Mouse (Mus musculus) midbrain, embryonic 12.5 days (tissue): ENCODE data around the gene Orc6. TPM values are rescaled to one million over a fixed set of nuclear protein-coding genes. Genes with fewer than 3 reads are reported as not detected.

ENCODE experiments used
- ATAC-seq: fragments of 200-750 bp; cut with Nextera tagmentation; 2 replicates; pipeline ENCODE4 v1.8.0; 2017; ENCODE audit warnings: low read depth, moderate TSS enrichment, moderate library complexity; ENCODE audit not compliant: low FRiP score
- H3K27ac ChIP-seq: fragments of 300-500 bp; sonication (generic); replicated peaks from 2 replicates; pipeline ENCODE4 v1.5.1; 2016; ENCODE audit warnings: mild to moderate bottlenecking
- H3K27me3 ChIP-seq: fragments of 300-500 bp; sonication (generic); 2 replicates; pipeline ENCODE4 v1.6.1; 2016; ENCODE audit warnings: mild to moderate bottlenecking
- H3K36me3 ChIP-seq: fragments of 300-500 bp; sonication (generic); 2 replicates; pipeline ENCODE4 v1.6.1; 2016
- H3K4me1 ChIP-seq: fragments of 300-500 bp; sonication (generic); 2 replicates; pipeline ENCODE4 v1.6.1; 2016
- H3K4me2 ChIP-seq: fragments of 300-500 bp; sonication (generic); replicated peaks from 2 replicates; pipeline ENCODE4 v1.6.1; 2016; ENCODE audit warnings: mild to moderate bottlenecking, moderate library complexity
- H3K4me3 ChIP-seq: fragments of 300-500 bp; sonication (generic); 2 replicates; pipeline ENCODE4 v1.5.1; 2016; ENCODE audit warnings: mild to moderate bottlenecking
- H3K9ac ChIP-seq: fragments of 300-500 bp; sonication (generic); replicated peaks from 2 replicates; pipeline ENCODE4 v1.6.1; 2016; ENCODE audit warnings: mild to moderate bottlenecking, moderate library complexity
- H3K9me3 ChIP-seq: fragments of 300-500 bp; sonication (generic); 2 replicates; pipeline ENCODE4 v1.6.1; 2016; ENCODE audit warnings: mild to moderate bottlenecking
- WGBS: fragments of 180-500 bp; shearing (Covaris S2); methylation state at CpG from one replicate; pipeline ENCODE4 v1.1.7; 2016; 5-methylcytosine and 5-hydroxymethylcytosine counted together
- polyA plus RNA-seq: library from polyadenylated mRNA; unstranded; fragments of >200 nt; fragmentation: Nextera tagmentation; extraction: Ambion mirVana; gene quantifications from 2 replicates; pipeline ENCODE4 v1.2.1, GENCODE M21; 2016

The Orc6 gene
- polyA plus RNA-seq, 1 experiment from 2014 or later = 98.9 TPM

- no peak overlapping the region for H3K9ac ChIP-seq
- H3K9me3 ChIP-seq = no peaks in the 10 kb centered on the region
- no peak overlapping the region for H3K4me2 ChIP-seq
- no peaks in the 10 kb centered on the region for H3K36me3 ChIP-seq
- no peak for ATAC-seq
- WGBS = 78% methylated on average over 9 of the region's 9 CpGs
- no peak overlapping the region for H3K27ac ChIP-seq
- no peaks in the 10 kb centered on the region for H3K4me1 ChIP-seq
- no peaks in the 10 kb centered on the region for H3K27me3 ChIP-seq
- H3K4me3 ChIP-seq = no peak overlapping the region
These were observed 27.6 kb downstream of the Orc6 start for GRCm38 (mm10) chr8:85327036-85327435.

- Histone ChIP-seq H3K9ac (no peak overlapping the region), H3K9me3 (no peaks in the 10 kb centered on the region), H3K4me2 (no peak overlapping the region), H3K4me3 (no peak overlapping the region), H3K4me1 (no peaks in the 10 kb centered on the region), H3K27me3 (no peaks in the 10 kb centered on the region), H3K27ac (no peak overlapping the region), H3K36me3 (no peaks in the 10 kb centered on the region)
- ATAC-seq = no peak
- WGBS = 54% methylated on average over 1 of the region's 1 CpGs
These were observed 30.1 kb downstream of the Orc6 start for GRCm38 (mm10) chr8:85329506-85329905.

GRCm38 (mm10) chr8:85335105-85335504 lies 35.7 kb downstream of the Orc6 start:
- Histone ChIP-seq H3K36me3 (no peaks in the 10 kb centered on the region), H3K27me3 (no peaks in the 10 kb centered on the region), H3K9me3 (no peaks in the 10 kb centered on the region), H3K9ac (no peak overlapping the region), H3K27ac (no peak overlapping the region), H3K4me3 (no peak overlapping the region), H3K4me2 (no peak overlapping the region), H3K4me1 (peaks cover 4% of the 10 kb centered on the region; the same call in 1 of the 2 replicates)
- ATAC-seq = no peak

- WGBS = 80% methylated on average over 6 of the region's 6 CpGs
- no peak for ATAC-seq
These were observed 36.9 kb downstream of the Orc6 start for GRCm38 (mm10) chr8:85336211-85336933.

GRCm38 (mm10) chr8:85337681-85338080 lies 38.2 kb downstream of the Orc6 start:
- H3K4me2 ChIP-seq = no peak overlapping the region
- WGBS = 82% methylated on average over 4 of the region's 4 CpGs
- no peak overlapping the region for H3K27ac ChIP-seq
- ATAC-seq = no peak
- H3K9ac ChIP-seq = no peak overlapping the region
- no peaks in the 10 kb centered on the region for H3K36me3 ChIP-seq
- H3K27me3 ChIP-seq = no peaks in the 10 kb centered on the region
- H3K9me3 ChIP-seq = no peaks in the 10 kb centered on the region
- H3K4me1 ChIP-seq = peaks cover 6% of the 10 kb centered on the region; the same call in 1 of the 2 replicates
- no peak overlapping the region for H3K4me3 ChIP-seq

More at GRCm38 (mm10) chr8:85336211-85336933, 36.9 kb downstream of the Orc6 start:
- Histone ChIP-seq H3K27me3 (no peaks in the 10 kb centered on the region), H3K27ac (no peak overlapping the region), H3K36me3 (no peaks in the 10 kb centered on the region), H3K9me3 (no peaks in the 10 kb centered on the region), H3K4me2 (no peak overlapping the region), H3K4me3 (no peak overlapping the region), H3K4me1 (peaks cover 6% of the 10 kb centered on the region; the same call in 1 of the 2 replicates), H3K9ac (no peak overlapping the region)

- Histone ChIP-seq H3K9ac (no peak overlapping the region), H3K4me2 (no peak overlapping the region), H3K36me3 (no peaks in the 10 kb centered on the region), H3K4me1 (peaks cover 6% of the 10 kb centered on the region; the same call in 1 of the 2 replicates), H3K27me3 (no peaks in the 10 kb centered on the region), H3K9me3 (no peaks in the 10 kb centered on the region), H3K4me3 (no peak overlapping the region), H3K27ac (peak overlapping the region; percentile 32; the same call in 1 of the 2 replicates)
- WGBS = 62% methylated on average over 5 of the region's 5 CpGs
- ATAC-seq = no peak
These were observed 40.6 kb downstream of the Orc6 start for GRCm38 (mm10) chr8:85339871-85340573.

GRCm38 (mm10) chr8:85353287-85353686 lies 53.9 kb downstream of the Orc6 start:
- WGBS = 86% methylated on average over 4 of the region's 4 CpGs
- no peak for ATAC-seq
- no peak overlapping the region for H3K4me3 ChIP-seq
- H3K9me3 ChIP-seq = no peaks in the 10 kb centered on the region
- H3K27ac ChIP-seq = no peak overlapping the region
- H3K4me1 ChIP-seq = no peaks in the 10 kb centered on the region
- no peaks in the 10 kb centered on the region for H3K27me3 ChIP-seq
- no peak overlapping the region for H3K9ac ChIP-seq
- no peaks in the 10 kb centered on the region for H3K36me3 ChIP-seq
- no peak overlapping the region for H3K4me2 ChIP-seq

Other genes with a start within 250 kb of the Orc6 start
- 40.7 and 41.6 TPM in 2 replicates for gene Fbxw9, start 239.6 kb upstream of the Orc6 start, polyA plus RNA-seq
- 0.92 and 0.94 TPM in 2 replicates for gene Gm5741, start 231.7 kb upstream of the Orc6 start, polyA plus RNA-seq
- 74.7 and 74.8 TPM in 2 replicates for gene Dhps, start 227.9 kb upstream of the Orc6 start, polyA plus RNA-seq
- gene Wdr83os, start 218.9 kb upstream of the Orc6 start, polyA plus RNA-seq = 114 and 119 TPM in 2 replicates
- 46.6 and 54.2 TPM in 2 replicates for gene Wdr83, start 218.3 kb upstream of the Orc6 start, polyA plus RNA-seq
- gene Man2b1, start 216.4 kb upstream of the Orc6 start, polyA plus RNA-seq = 19.2 and 20.7 TPM in 2 replicates
- gene Zfp791, start 176.5 kb upstream of the Orc6 start, polyA plus RNA-seq = 1.6 and 2.4 TPM in 2 replicates
- gene Cks1brt, start 147.7 kb upstream of the Orc6 start, polyA plus RNA-seq = not detected in 2 replicates
- gene Olfr371, start 73.6 kb upstream of the Orc6 start, polyA plus RNA-seq = not detected in 2 replicates
- gene Vps35, start 170 bp downstream of the Orc6 start, polyA plus RNA-seq = 171 and 180 TPM in 2 replicates
- gene Mylk3, start 86.7 kb downstream of the Orc6 start, polyA plus RNA-seq = 1.4 and 1.7 TPM in 2 replicates
- 36.7 and 43.9 TPM in 2 replicates for gene 4921524J17Rik, start 133.2 kb downstream of the Orc6 start, polyA plus RNA-seq
- 30.3 and 32.4 TPM in 2 replicates for gene Gpt2, start 192.9 kb downstream of the Orc6 start, polyA plus RNA-seq